Mouse (Mus musculus) T-helper 17 cell (primary cell): ENCODE results near the gene Pga5.

Source experiments
- in situ Hi-C, 2 experiments: fragments of 300-600 bp; cut with MboI, MseI; formaldehyde crosslinking; loops; 1 replicate in 1 of 2; 2 replicates in 1 of 2; pipeline ENCODE4 v1.15.1; 2025; ENCODE audit warnings: high pct_unique_total_duplicates in 2 of 2

Pga5 gene

DNA sequence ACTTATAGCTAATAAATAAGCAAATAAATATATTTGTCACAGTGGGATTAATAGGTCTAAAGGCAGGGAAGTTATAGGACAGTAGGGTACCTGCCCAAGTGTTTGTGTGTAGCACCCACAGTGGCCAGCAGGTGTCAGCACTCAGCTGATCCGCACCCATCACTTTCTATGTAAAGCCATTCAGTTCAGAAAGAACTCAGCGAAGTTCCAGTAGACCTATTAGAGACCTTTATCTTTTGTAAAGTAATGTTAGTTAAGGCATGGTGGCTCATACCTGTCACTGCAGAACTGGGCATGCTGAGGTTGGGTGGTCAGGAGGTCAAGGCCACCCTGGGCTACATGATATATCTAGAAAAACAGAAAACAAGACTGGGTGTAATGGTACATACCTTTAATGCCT, 12.4 kb downstream of the Pga5 start:
- in situ Hi-C loops = loop anchor here in 1 of 2 experiments (25.0 kb wide), 1 partner anchor 997 kb away; the partner anchor contains the start of gene Oosp2

GRCm38 (mm10) chr19:10665093-10665492, 12.8 kb downstream of the Pga5 start:
- in situ Hi-C loops = loop anchor here in 1 of 2 experiments (25.0 kb wide), 1 partner anchor 997 kb away; the partner anchor contains the start of gene Oosp2

- in situ Hi-C loops = loop anchor here in 1 of 2 experiments (25.0 kb wide), 1 partner anchor 1000 kb away; the partner anchor contains the start of gene Oosp2
Measured at GRCm38 (mm10) chr19:10662665-10663064, 15.2 kb downstream of the Pga5 start.

- in situ Hi-C loops = loop anchor here in 1 of 2 experiments (25.0 kb wide), 1 partner anchor 1000 kb away; the partner anchor contains the start of gene Oosp2
Measured at GRCm38 (mm10) chr19:10661919-10662318, 16.0 kb downstream of the Pga5 start.

DNA sequence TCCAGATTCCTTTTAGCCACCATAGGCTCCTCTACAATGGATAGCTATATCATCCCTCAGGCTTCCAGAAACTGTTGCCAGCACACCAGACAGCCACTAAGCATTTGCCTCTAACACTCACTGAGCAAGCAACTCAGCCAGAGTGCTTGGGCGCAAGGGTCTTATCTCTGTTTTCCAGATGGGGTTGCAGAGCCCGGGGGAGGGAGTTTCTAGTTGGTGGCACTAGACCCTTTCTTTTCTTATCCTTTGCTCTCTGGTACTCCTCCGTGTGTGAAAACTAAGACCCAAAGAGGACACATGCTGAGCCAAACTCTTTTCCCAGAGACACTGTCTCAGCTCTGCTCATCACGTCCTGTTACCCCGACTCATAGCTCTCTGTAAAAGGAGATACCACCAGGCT, 16.5 kb downstream of the Pga5 start:
- in situ Hi-C loops = loop anchor here in 1 of 2 experiments (25.0 kb wide), 1 partner anchor 1001 kb away; the partner anchor contains the start of gene Oosp2

DNA sequence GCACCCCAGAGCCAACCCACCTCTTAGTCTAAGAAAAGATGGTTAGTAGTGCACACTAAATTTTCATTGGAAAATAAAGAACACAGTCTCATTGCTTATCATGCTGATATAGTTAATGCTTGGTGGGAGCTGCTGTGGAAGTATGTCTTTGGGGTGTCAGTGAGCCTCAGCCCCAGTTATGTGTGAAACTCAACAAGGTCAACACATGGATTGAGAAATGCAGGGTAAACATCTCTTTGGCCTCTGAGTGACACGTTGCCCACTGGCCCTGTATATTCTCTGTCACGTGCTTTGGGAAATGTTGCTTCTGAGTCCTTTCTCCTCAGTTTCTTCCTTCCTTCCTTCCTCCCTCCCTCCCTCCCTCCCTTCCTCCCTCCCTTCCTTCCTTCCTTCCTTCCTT, 19.5 kb downstream of the Pga5 start:
- in situ Hi-C loops = loop anchor here in 1 of 2 experiments (25.0 kb wide), 1 partner anchor 1004 kb away; the partner anchor contains the start of gene Oosp2

GRCm38 (mm10) chr19:10657742-10658141, 20.1 kb downstream of the Pga5 start:
- in situ Hi-C loops = loop anchor here in 1 of 2 experiments (25.0 kb wide), 1 partner anchor 1005 kb away; the partner anchor contains the start of gene Oosp2

- in situ Hi-C loops = loop anchor here in 1 of 2 experiments (25.0 kb wide), 1 partner anchor 1006 kb away; the partner anchor contains the start of gene Oosp2
Measured at GRCm38 (mm10) chr19:10656058-10656457, 21.8 kb downstream of the Pga5 start.

- in situ Hi-C loops = no loop called here
Measured at GRCm38 (mm10) chr19:10648156-10648555, 29.7 kb downstream of the Pga5 start.

- in situ Hi-C loops = no loop called here
Measured at GRCm38 (mm10) chr19:10645616-10646015, 32.3 kb downstream of the Pga5 start.

DNA sequence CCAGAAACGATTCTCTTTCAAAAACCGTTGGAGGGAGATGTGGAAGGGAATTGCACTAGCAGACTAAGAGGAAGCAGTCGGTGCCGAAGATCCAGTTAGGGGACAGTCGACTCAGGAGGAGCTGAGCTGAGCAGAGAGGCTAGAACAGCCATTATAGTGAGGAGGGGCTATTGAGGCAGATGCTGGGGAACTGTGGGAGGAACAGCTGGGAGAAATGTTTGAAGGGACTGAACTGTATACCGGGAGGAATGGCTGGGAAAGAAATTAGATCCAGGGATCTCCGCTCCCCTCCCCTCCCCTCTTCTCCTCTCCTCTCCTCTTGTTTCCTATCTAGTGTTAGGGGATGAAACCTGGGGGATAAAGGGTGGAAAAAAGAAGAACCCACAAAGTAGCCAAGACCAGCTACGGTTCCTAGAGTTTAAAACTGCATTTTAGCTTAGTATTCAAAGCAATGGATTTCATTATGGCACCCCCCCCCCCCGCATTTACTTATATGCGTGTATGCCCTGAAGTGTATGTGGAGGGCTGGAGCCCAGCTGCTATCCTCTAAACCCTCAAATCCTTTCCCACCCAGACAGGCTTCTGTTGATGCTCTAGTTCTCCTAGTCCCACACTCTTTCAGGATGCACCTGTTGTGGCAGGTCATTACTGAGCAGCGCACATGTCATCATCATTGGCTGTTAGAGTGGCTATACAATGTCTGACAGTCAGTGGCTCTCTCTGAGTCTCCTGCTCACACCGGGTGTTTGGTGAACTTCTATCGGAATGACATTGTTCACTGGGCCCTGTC, 37.1 kb downstream of the Pga5 start:
- in situ Hi-C loops = no loop called here

DNA sequence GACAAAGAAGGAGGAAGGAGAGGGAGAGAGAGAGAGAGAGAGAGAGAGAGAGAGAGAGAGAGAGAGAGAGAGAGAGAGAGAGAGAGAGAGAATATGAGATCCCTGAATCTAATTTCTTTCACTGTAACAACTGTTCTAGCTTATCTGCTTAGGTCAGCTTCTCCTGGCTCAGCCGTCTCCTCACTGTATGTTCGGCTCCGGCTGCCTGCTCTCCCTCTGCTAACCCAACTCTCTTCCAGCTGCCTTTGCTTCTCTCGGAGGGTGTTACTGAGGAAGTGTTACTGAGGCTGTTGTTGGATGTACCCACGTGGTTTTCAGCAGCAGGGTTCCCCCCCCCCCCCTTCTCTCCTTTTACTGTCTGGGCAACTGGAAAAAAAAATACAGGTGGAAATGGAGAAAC, 37.8 kb downstream of the Pga5 start:
- in situ Hi-C loops = no loop called here

- in situ Hi-C loops = no loop called here
Measured at GRCm38 (mm10) chr19:10637840-10638239, 40.0 kb downstream of the Pga5 start.

DNA sequence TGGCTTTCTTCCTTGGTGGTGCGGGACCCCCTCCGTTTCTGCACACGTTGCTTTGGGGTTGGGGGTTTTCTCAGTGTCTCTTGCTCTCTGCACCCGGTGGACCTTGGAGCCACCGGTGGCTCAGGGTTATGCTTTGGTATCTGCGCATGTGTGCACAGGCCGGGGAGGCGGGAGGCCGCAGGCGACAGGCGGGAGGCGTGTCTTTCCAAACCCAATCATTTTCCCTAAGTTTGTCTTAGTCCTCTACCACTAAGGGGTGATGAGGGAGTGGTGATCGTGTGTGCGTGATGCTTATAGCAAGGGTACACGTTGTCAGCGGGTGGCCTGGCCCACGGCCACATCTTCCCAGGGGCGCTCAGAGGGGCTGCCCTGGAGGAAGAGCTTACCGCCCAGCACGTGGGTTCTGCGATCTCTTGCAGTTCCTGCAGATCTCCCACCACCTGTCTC, 43.0 kb downstream of the Pga5 start:
- in situ Hi-C loops = no loop called here

GRCm38 (mm10) chr19:10634106-10634871, 43.6 kb downstream of the Pga5 start, which contains the start of gene Vwce:
Vwce (plus strand) TSS chr19:10634213.
- in situ Hi-C loops = no loop called here
